Comparison of ENCODE assay signal across 8 mouse cellular contexts in the genomic region with DNA sequence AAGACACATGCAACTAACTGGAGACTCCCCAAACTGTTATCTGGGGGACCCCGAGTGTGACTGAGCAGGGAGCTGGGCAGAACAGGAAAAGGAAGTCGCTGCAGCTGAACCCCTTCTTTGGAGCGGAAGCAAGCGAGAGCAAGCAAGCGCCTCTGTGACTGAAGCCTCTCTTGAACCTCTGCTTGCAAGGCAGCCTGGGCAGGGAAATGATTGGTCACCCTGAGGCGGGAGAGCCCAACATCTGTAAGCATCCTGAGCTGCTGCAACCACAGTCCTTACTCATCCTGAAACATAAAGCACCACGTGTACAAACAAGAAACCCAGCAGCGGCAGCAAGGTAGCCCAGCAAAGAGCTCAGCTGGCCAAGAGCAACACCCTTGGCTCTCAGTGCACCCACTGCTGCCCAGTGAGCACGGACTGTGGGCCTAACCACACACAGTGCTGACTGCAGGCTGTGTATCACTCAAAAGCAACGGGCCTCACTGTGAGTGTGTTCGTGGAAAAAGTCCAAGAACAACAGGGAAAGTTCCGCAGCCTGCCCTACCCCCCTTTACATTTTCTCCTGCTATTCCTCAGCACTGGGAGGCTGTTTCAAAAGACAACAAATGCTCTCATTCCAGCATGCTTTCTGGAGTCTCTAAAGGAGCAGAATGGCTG.
A peak's percentile ranks its signal among the peaks of the same experiment; 100 is the strongest.
DNase-seq lines count a peak whose midpoint lies in the region; ATAC-seq and TF ChIP-seq lines count a peak whose summit lies in the region.

No protein-coding gene starts in this region.

- peak; percentile 65 for ATAC-seq in forebrain, embryonic 15.5 days (replicated peaks)
- peak; percentile 65 for ATAC-seq in hindbrain, postnatal 0 days

- peak in 1 of 2 experiments; percentile 82; a peak in 2 of 4 replicates for TF ChIP-seq POLR2A in MEL (IDR thresholded peaks at IDR 0.05; ENCODE audit: control insufficient read depth in 1 of 2, insufficient read depth in 1 of 2, low read depth in 1 of 2, low read length in 2 of 2, poor library complexity in 1 of 2)

- H3K27ac ChIP-seq in MEL (ENCODE audit: control insufficient read depth, low read depth, low read length) (peak overlapping the region; percentile 97), macrophage (peak overlapping the region; percentile 35)
- H3K27ac ChIP-seq in forebrain, embryonic 15.5 days (replicated peaks), result no peak overlapping the region
- peak overlapping the region; percentile 54 for H3K27ac ChIP-seq in hindbrain, postnatal 0 days

- H3K4me3 ChIP-seq in MEL (ENCODE audit: control insufficient read depth in 1 of 2, insufficient read depth in 1 of 2, low read depth in 2 of 2, low read length in 2 of 2) (peak overlapping the region; percentile 1 to 49), macrophage (ENCODE audit: inconsistent target) (no peak overlapping the region)
- H3K4me3 ChIP-seq in forebrain, embryonic 15.5 days, result no peak overlapping the region
- H3K4me3 ChIP-seq in hindbrain, postnatal 0 days (ENCODE audit: low read length), result no peak overlapping the region

- no peak for TF ChIP-seq CTCF in MEL (IDR thresholded peaks at IDR 0.05 in 2 of 3, conservative IDR thresholded peaks at IDR 0.05 in 1 of 3; ENCODE audit: control insufficient read depth in 1 of 3, insufficient read depth in 1 of 3, low read depth in 2 of 3, low read length in 3 of 3, poor library complexity in 1 of 3, severe bottlenecking in 1 of 3)
- no peak for TF ChIP-seq CTCF in hindbrain, postnatal 0 days (IDR thresholded peaks at IDR 0.05; ENCODE audit: low read depth)

- H3K79me2 ChIP-seq in MEL (ENCODE audit: control insufficient read depth, insufficient read depth, low read length, poor library complexity) (no peaks in the 10 kb centered on the region; the same call in 1 of the 2 replicates), macrophage (ENCODE audit: inconsistent target) (peaks cover 25% of the 10 kb centered on the region; the same call in 1 of the 2 replicates)

- H3K4me2 ChIP-seq in forebrain, embryonic 15.5 days (replicated peaks), result no peak overlapping the region
- H3K4me2 ChIP-seq in hindbrain, postnatal 0 days (ENCODE audit: low read depth, low read length), result no peak overlapping the region

- peaks cover 0 to 60% of the 10 kb centered on the region in 2 experiments; a peak in 2 of 4 replicates for H3K36me3 ChIP-seq in MEL (ENCODE audit: control insufficient read depth in 1 of 2, insufficient read depth in 2 of 2, low read length in 2 of 2)
- H3K36me3 ChIP-seq in forebrain, embryonic 15.5 days, result no peaks in the 10 kb centered on the region
- H3K36me3 ChIP-seq in hindbrain, postnatal 0 days (ENCODE audit: insufficient read depth, low read length), result no peaks in the 10 kb centered on the region
- no peaks in the 10 kb centered on the region for H3K36me3 ChIP-seq in macrophage (ENCODE audit: inconsistent target)

- peak in 1 of 2 experiments; percentile 71; a peak in 3 of 4 replicates for TF ChIP-seq EP300 in MEL (IDR thresholded peaks at IDR 0.05; ENCODE audit: low read depth in 1 of 2, low read length in 2 of 2)

- H3K4me1 ChIP-seq in MEL (ENCODE audit: control insufficient read depth in 1 of 2, insufficient read depth in 2 of 2, low read length in 2 of 2), result peaks cover 32 to 63% of the 10 kb centered on the region in 2 experiments
- H3K4me1 ChIP-seq in forebrain, embryonic 15.5 days, result peaks cover 20% of the 10 kb centered on the region
- H3K4me1 ChIP-seq in hindbrain, postnatal 0 days (ENCODE audit: insufficient read depth, low read length), result peaks cover 14% of the 10 kb centered on the region

- H3K27me3 ChIP-seq in MEL (ENCODE audit: control insufficient read depth in 1 of 2, insufficient read depth in 2 of 2, low read length in 2 of 2), result no peaks in the 10 kb centered on the region
- H3K27me3 ChIP-seq in forebrain, embryonic 15.5 days, result no peaks in the 10 kb centered on the region
- H3K27me3 ChIP-seq in hindbrain, postnatal 0 days (ENCODE audit: insufficient read depth, low read length), result no peaks in the 10 kb centered on the region

- peak; percentile 97 for DNase-seq in 3T3-L1 (ENCODE audit: low read depth, low spot score)
- peak; percentile 91 for DNase-seq in MEL (ENCODE audit: low read depth, low spot score)
- DNase-seq in hindbrain, postnatal 0 days (ENCODE audit: low spot score), result peak; percentile 59
- DNase-seq in spleen, postnatal 36 days (ENCODE audit: low spot score in 2 of 2), result peak; percentile 48 to 55
- no peak for DNase-seq in cerebellum, postnatal 14 days
- DNase-seq in retina, postnatal 1 day, result no peak

- TF ChIP-seq RAD21 in MEL (IDR thresholded peaks at IDR 0.05; ENCODE audit: low read depth, low read length), result no peak

- H3K9ac ChIP-seq in MEL (ENCODE audit: control insufficient read depth, low read depth, low read length, poor library complexity, severe bottlenecking), result peak overlapping the region; percentile 72
- H3K9ac ChIP-seq in forebrain, embryonic 15.5 days (replicated peaks), result no peak overlapping the region
- no peak overlapping the region for H3K9ac ChIP-seq in hindbrain, postnatal 0 days (replicated peaks; ENCODE audit: low read length)

- no peaks in the 10 kb centered on the region for H3K9me3 ChIP-seq in MEL (replicated peaks; ENCODE audit: insufficient read depth, low read length)
- H3K9me3 ChIP-seq in forebrain, embryonic 15.5 days, result no peaks in the 10 kb centered on the region
- H3K9me3 ChIP-seq in hindbrain, postnatal 0 days (ENCODE audit: low read length), result no peaks in the 10 kb centered on the region

- 26% methylated on average over 12 of the region's 12 CpGs for WGBS in forebrain, embryonic 15.5 days
- 36% methylated on average over 12 of the region's 12 CpGs for WGBS in hindbrain, postnatal 0 days
- 22% methylated on average over 12 of the region's 12 CpGs for WGBS in macrophage (ENCODE audit: missing documents)

TF ChIP-seq in MEL, 35 proteins besides CTCF, POLR2A, EP300 and RAD21:
- TF ChIP-seq JUND (IDR thresholded peaks at IDR 0.05; ENCODE audit: low read depth, low read length), result no peak
- TF ChIP-seq BHLHE40 (IDR thresholded peaks at IDR 0.05; ENCODE audit: borderline replicate concordance, low read depth, low read length), result 0 out of 2 replicates have a peak, but pooled peaks have one; percentile 9
- TF ChIP-seq ELF1 (IDR thresholded peaks at IDR 0.05; ENCODE audit: low read depth, low read length), result peak; percentile 75
- peak; percentile 70; the same call in 1 of the 2 replicates for TF ChIP-seq MYC (IDR thresholded peaks at IDR 0.05; ENCODE audit: low read depth, low read length)
- TF ChIP-seq TBP (IDR thresholded peaks at IDR 0.05; ENCODE audit: low read depth, low read length), result peak; percentile 67
- TF ChIP-seq UBTF (IDR thresholded peaks at IDR 0.05; ENCODE audit: borderline replicate concordance, insufficient read depth, low read depth, low read length), result no peak
- no peak for TF ChIP-seq MXI1 (IDR thresholded peaks at IDR 0.05; ENCODE audit: low read depth, low read length)
- peak; percentile 84 for TF ChIP-seq ETS1 (IDR thresholded peaks at IDR 0.05; ENCODE audit: low read depth, low read length)
- TF ChIP-seq USF1 (IDR thresholded peaks at IDR 0.05; ENCODE audit: low read depth, low read length), result peak; percentile 26; the same call in 1 of the 2 replicates
- no peak for TF ChIP-seq NRF1 (IDR thresholded peaks at IDR 0.05; ENCODE audit: insufficient read depth, low read depth, low read length, poor library complexity, severe bottlenecking)
- TF ChIP-seq USF2 (IDR thresholded peaks at IDR 0.05; ENCODE audit: borderline replicate concordance in 1 of 2, insufficient read depth in 1 of 2, low read depth in 1 of 2, low read length in 2 of 2), result no peak
- 0 out of 2 replicates have a peak, but pooled peaks have one; percentile 18 for TF ChIP-seq RCOR1 (IDR thresholded peaks at IDR 0.05; ENCODE audit: low read depth, low read length)
- TF ChIP-seq CHD2 (IDR thresholded peaks at IDR 0.05; ENCODE audit: low read length), result no peak
- TF ChIP-seq GABPA (IDR thresholded peaks at IDR 0.05; ENCODE audit: low read depth, low read length), result no peak
- no peak for TF ChIP-seq SIN3A (IDR thresholded peaks at IDR 0.05; ENCODE audit: low read length)
- TF ChIP-seq E2F4 (IDR thresholded peaks at IDR 0.05; ENCODE audit: borderline replicate concordance, low read depth, low read length), result peak; percentile 62; the same call in 1 of the 2 replicates
- peak; percentile 60 for TF ChIP-seq TAL1 (IDR thresholded peaks at IDR 0.05; ENCODE audit: low read length)
- TF ChIP-seq MAZ (IDR thresholded peaks at IDR 0.05; ENCODE audit: low read depth, low read length), result no peak
- no peak; the same call in 1 of the 2 replicates for TF ChIP-seq NELFE (IDR thresholded peaks at IDR 0.05; ENCODE audit: low read depth, low read length)
- TF ChIP-seq ZNF384 (IDR thresholded peaks at IDR 0.05; ENCODE audit: low read depth, low read length), result no peak
- TF ChIP-seq ZKSCAN1 (IDR thresholded peaks at IDR 0.05; ENCODE audit: low read depth, low read length), result no peak
- TF ChIP-seq GATA1 (IDR thresholded peaks at IDR 0.05; ENCODE audit: low read depth, low read length), result peak; percentile 70
- TF ChIP-seq HCFC1 (IDR thresholded peaks at IDR 0.05; ENCODE audit: low read depth, low read length), result peak; percentile 55
- TF ChIP-seq MAX (IDR thresholded peaks at IDR 0.05; ENCODE audit: low read length), result peak; percentile 75
- TF ChIP-seq ZMIZ1 (IDR thresholded peaks at IDR 0.05; ENCODE audit: low read depth, low read length), result no peak
- no peak for TF ChIP-seq ZC3H11A (IDR thresholded peaks at IDR 0.05; ENCODE audit: low read depth, low read length)
- peak; percentile 57 for TF ChIP-seq TCF12 (IDR thresholded peaks at IDR 0.05; ENCODE audit: low read depth, low read length)
- TF ChIP-seq MAFK (IDR thresholded peaks at IDR 0.05; ENCODE audit: borderline replicate concordance, low read depth, low read length), result no peak
- TF ChIP-seq KAT2A (conservative IDR thresholded peaks at IDR 0.05; ENCODE audit: low read depth, low read length), result no peak
- TF ChIP-seq POLR2AphosphoS5 (IDR thresholded peaks at IDR 0.05; ENCODE audit: borderline replicate concordance, low read depth, low read length), result no peak
TF ChIP-seq in MEL: peak in this region for 13.

Comparison
In these comparisons a context has a peak if more than half of its experiments do, and no peak if none do; other contexts are left out.
1. DNase-seq: peak in 3T3-L1 (single experiment), MEL (single experiment), hindbrain, postnatal 0 days (single experiment) and spleen, postnatal 36 days (2 of 2); none in cerebellum, postnatal 14 days (0 of 2) and retina, postnatal 1 day (single experiment).
2. H3K4me3 ChIP-seq: peak in MEL (2 of 2); none in forebrain, embryonic 15.5 days (single experiment), hindbrain, postnatal 0 days (single experiment) and macrophage (single experiment).